Mouse (Mus musculus) cerebellum, postnatal 14 days (tissue): ENCODE measurements at regions not wholly inside any gene's neighbourhood (a gene's known extent, or its start where the extent isn't known, plus 50 kb on each side); places are given as distances from the start of the nearest gene placed in this dataset.

Experiments
- DNase-seq, 2 experiments: peaks; one replicate each; pipeline ENCODE4 v3.0.0; 2021; ENCODE audit warnings: mixed read lengths in 2 of 2

GRCm38 (mm10) chr5:118316310-118317017, 71.4 kb downstream of the 2410131K14Rik start:
- no peak for DNase-seq

GRCm38 (mm10) chr5:118318073-118318472, 73.0 kb downstream of the 2410131K14Rik start:
- DNase-seq, result no peak

GRCm38 (mm10) chr5:118318883-118319282, 73.9 kb downstream of the 2410131K14Rik start:
- peak; percentile 53 to 69 for DNase-seq

GRCm38 (mm10) chr5:118321719-118322455, 76.9 kb downstream of the 2410131K14Rik start:
- no peak for DNase-seq

GRCm38 (mm10) chr5:118323151-118323550, 78.1 kb downstream of the 2410131K14Rik start:
- DNase-seq, result no peak

- DNase-seq, result peak; percentile 87 to 89
These were observed 82.0 kb downstream of the 2410131K14Rik start for GRCm38 (mm10) chr5:118326837-118327541.

GRCm38 (mm10) chr5:118327961-118328712, 83.1 kb downstream of the 2410131K14Rik start:
- DNase-seq, result peak; percentile 47 to 55

- no peak for DNase-seq
These were observed 84.1 kb downstream of the 2410131K14Rik start for GRCm38 (mm10) chr5:118329143-118329542.

- DNase-seq, result peak in 1 of 2 experiments; percentile 62
These were observed 86.2 kb downstream of the 2410131K14Rik start for GRCm38 (mm10) chr5:118331286-118331607.

- DNase-seq, result peak; percentile 91 to 95
These were observed 86.8 kb downstream of the 2410131K14Rik start for GRCm38 (mm10) chr5:118331608-118332394.

GRCm38 (mm10) chr5:118334054-118334453, 89.0 kb downstream of the 2410131K14Rik start:
- DNase-seq, result no peak

- no peak for DNase-seq
These were observed 93.2 kb downstream of the 2410131K14Rik start for GRCm38 (mm10) chr5:118338186-118338585.

GRCm38 (mm10) chr5:118339676-118340661, 94.9 kb downstream of the 2410131K14Rik start:
- DNase-seq, result no peak

- peak; percentile 43 to 53 for DNase-seq
These were observed 98.7 kb downstream of the 2410131K14Rik start for GRCm38 (mm10) chr5:118343444-118344320.

- DNase-seq, result no peak
These were observed 100.2 kb downstream of the 2410131K14Rik start for GRCm38 (mm10) chr5:118345226-118345625.

GRCm38 (mm10) chr5:118349057-118349456, 104.0 kb downstream of the 2410131K14Rik start:
- DNase-seq, result no peak

- no peak for DNase-seq
These were observed 106.3 kb downstream of the 2410131K14Rik start for GRCm38 (mm10) chr5:118351301-118351700.

GRCm38 (mm10) chr5:118352142-118352541, 107.1 kb downstream of the 2410131K14Rik start:
- DNase-seq, result no peak

- DNase-seq, result no peak
These were observed 108.0 kb downstream of the 2410131K14Rik start for GRCm38 (mm10) chr5:118353061-118353460.

GRCm38 (mm10) chr5:118353689-118354088, 108.7 kb downstream of the 2410131K14Rik start:
- DNase-seq, result no peak
